Mouse (Mus musculus) lung, adult 2 months (tissue): ENCODE measurements around the gene Mesp1. TPM values are rescaled to one million over a fixed set of nuclear protein-coding genes. Genes with fewer than 3 reads are reported as not detected.

Source experiments
- DNase-seq: peaks from one replicate; pipeline ENCODE4 v3.0.0; 2022
- H3K4me1 ChIP-seq: fragments of 200-500 bp; 2 replicates; pipeline ENCODE4 v1.6.1; 2011; ENCODE audit warnings: low read length; ENCODE audit not compliant: control insufficient read depth, insufficient read depth
- H3K4me3 ChIP-seq: fragments of 200-500 bp; replicated peaks from 2 replicates; pipeline ENCODE3; 2011; ENCODE audit warnings: low read depth, mild to moderate bottlenecking, control low read depth, low read length; ENCODE audit errors: extremely low read depth
- CTCF ChIP-seq: fragments of 200-500 bp; IDR thresholded peaks from 2 replicates; pipeline ENCODE4 v1.5.1; 2011; ENCODE audit warnings: mild to moderate bottlenecking, low read length, control low read depth; ENCODE audit not compliant: insufficient read depth
- POLR2A ChIP-seq: fragments of 200-500 bp; IDR thresholded peaks from 2 replicates; pipeline ENCODE4 v1.6.1; 2011; ENCODE audit warnings: low read depth, mild to moderate bottlenecking, control low read depth, low read length, borderline replicate concordance; ENCODE audit errors: extremely low read depth
- WGBS: fragments of 180-500 bp; shearing (Covaris S2); methylation state at CpG from one replicate; pipeline ENCODE4 v1.1.7; 2018; 5-methylcytosine and 5-hydroxymethylcytosine counted together
- polyA plus RNA-seq: library from polyadenylated mRNA; depleted of rRNA; stranded (reverse); fragments of >200 nt; gene quantifications from 2 replicates; pipeline ENCODE4 v1.2.3, GENCODE M21; 2012

Gene Mesp1
- polyA plus RNA-seq, 1 experiment = 18.8 TPM

DNA sequence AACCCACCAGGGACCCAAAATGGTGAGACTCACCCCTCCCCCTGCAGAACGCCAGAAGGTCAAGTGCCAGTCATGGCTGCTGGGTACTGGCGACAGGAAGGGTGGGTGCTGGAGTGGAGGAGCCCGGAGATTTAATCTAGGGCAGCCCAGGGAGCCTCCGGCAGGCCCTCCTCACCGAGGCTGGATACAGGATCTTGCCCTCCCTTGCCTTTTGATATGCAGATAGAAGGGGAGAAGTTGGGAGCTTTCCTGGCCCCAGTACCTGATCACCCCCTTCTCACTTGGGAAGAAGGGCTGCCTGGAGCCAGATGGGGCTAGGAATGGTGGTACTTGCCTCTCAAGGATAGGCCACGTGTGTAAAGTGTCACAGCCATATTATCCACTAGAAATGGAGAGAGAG, 24.7 kb upstream of the Mesp1 start:
- DNase-seq = no peak
- WGBS = 16% methylated on average over 6 of the region's 6 CpGs
- Histone ChIP-seq H3K4me1 (peaks cover 5% of the 10 kb centered on the region; the same call in 1 of the 2 replicates), H3K4me3 (no peak overlapping the region)
- TF ChIP-seq CTCF (no peak), POLR2A (no peak)

DNA sequence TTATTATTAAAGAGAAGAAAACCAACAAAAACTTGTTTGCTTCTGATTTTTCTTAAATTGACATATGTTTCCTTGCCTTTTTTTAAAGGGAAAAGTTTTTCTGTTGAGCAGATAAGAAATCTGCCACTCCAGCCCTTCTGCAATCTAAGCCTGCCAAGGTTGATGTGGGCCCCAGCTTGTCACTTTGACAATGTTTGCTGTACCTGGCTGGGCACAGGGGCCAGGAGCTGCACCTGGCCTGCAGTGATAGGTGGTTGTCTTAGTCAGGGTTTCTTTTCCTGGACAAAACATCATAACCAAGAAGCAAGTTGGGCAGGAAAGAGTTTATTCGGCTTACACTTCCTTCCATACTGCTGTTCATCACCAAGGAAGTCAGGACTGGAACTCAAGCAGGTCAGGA, 19.8 kb upstream of the Mesp1 start:
- TF ChIP-seq POLR2A = no peak
- TF ChIP-seq CTCF = no peak
- peaks cover 3% of the 10 kb centered on the region; the same call in 1 of the 2 replicates for H3K4me1 ChIP-seq
- WGBS = 59% methylated on average over 1 of the region's 1 CpGs
- no peak overlapping the region for H3K4me3 ChIP-seq
- no peak for DNase-seq

DNA sequence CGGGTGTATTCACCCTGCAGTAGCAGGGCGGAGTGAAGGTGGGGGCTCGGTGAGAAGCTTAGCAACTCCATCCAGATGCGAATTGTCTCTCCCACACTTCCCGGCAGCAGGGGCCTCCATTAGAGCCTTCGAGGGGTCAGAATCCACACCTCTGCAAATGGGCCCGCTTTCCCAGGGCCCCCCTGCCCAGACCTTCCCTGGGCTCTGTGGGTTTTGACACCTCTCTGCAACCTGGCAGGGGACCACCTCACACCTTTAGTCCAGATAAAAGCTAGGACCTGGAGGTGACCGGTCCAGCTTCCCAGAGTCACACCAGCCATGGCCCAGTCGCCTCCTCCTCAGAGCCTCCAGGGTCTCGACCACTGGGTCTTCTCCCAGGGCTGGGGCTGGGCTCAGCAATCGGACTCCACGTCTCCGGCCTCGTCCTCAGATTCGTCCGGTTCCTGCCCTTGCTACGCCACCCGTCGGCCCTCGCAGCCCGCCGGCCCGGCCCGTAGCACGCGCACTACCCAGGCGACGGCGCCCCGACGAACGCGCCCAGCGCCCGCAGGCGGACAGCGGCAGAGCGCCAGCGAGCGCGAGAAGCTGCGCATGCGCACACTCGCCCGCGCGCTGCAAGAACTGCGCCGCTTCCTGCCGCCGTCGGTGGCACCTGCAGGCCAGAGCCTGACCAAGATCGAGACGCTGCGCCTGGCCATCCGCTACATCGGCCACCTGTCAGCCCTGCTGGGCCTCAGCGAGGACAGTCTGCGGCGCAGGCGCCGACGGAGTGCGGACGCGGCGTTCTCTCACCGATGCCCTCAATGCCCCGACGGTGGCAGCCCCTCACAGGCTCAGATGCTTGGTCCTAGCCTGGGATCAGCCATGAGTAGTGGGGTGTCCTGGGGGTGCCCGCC, 17.3 kb upstream of the Mesp1 start, which contains the start of gene Mesp2:
TSS of gene Mesp2 (plus strand) at position 117 of the 896 bp plus-strand sequence.
- peak; percentile 69 for DNase-seq
- 14% methylated on average over 71 of the region's 71 CpGs for WGBS
- Histone ChIP-seq H3K4me1 (peaks cover 2% of the 10 kb centered on the region; the same call in 1 of the 2 replicates), H3K4me3 (no peak within 1 kb of the TSS)
- TF ChIP-seq CTCF = no peak
- TF ChIP-seq POLR2A = no peak

DNA sequence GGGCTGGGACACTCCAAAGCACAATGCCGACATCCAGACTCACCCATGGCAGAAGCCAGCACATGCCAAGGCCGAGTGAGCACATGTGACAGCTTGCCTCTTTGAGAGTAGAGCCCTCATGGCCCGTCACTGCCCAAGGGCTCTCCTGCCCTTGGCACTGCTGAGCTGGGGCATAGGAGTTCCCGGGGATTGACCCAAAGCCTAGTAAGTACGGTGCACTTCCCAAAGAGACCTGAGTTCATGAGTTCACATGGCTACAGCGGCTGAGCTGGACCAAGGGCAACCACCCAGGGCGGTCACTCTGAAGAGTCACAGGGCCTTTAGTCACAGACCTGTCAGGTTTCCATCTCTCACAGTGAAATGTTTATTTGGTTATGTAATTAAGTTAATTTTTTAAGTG, 15.0 kb upstream of the Mesp1 start:
- 69% methylated on average over 7 of the region's 7 CpGs for WGBS

DNA sequence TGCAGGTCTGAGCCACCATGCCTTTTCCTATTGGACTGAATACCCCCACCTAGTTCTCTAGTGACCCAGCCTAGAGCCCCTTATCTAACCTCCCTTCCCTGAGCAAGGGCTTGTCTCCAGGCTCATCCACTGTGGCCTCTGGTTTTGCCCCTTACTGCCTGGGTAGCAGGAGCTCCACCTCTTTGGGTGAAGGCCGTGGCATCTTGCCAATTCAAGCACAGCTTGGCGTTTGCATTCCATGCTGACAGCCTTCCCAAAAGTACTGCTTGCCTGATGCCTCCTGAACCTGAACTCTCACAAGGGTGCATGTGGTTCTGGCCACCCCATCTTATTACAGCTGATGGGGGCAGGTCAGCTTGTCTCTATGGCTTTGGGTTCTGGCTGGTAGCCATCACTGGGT, 10.3 kb upstream of the Mesp1 start:
- TF ChIP-seq CTCF (no peak), POLR2A (no peak)
- Histone ChIP-seq H3K4me1 (no peaks in the 10 kb centered on the region), H3K4me3 (no peak overlapping the region)
- no peak for DNase-seq
- 31% methylated on average over 2 of the region's 2 CpGs for WGBS

More for the DNA sequence above, 15.0 kb upstream of the Mesp1 start:
- Histone ChIP-seq H3K4me3 (no peak overlapping the region), H3K4me1 (peaks cover 2% of the 10 kb centered on the region; the same call in 1 of the 2 replicates)
- TF ChIP-seq CTCF = no peak
- TF ChIP-seq POLR2A = no peak
- DNase-seq = no peak

DNA sequence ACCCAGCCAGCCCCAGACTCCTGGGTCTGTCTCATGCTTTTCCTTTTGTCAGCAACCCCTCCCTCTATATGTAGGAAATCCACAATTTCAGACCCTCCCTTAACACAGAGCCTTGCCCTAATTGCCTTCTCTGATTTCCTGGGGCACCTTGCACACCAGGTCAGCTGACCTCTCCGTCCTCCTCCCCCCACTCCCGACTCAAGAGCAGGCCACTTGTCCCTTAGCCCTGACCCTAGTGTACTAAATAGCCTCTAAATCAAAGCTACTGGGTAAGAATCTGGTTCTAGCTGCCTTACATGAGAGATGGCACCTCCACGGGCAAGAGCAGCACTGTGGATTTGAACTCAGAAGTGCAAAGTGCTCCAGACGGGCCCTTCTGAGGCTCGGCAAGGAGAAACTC, 8.4 kb upstream of the Mesp1 start:
- H3K4me3 ChIP-seq = no peak overlapping the region
- WGBS = 55% methylated on average over 5 of the region's 5 CpGs
- TF ChIP-seq CTCF = no peak
- no peak for TF ChIP-seq POLR2A
- DNase-seq = no peak
- no peaks in the 10 kb centered on the region for H3K4me1 ChIP-seq

DNA sequence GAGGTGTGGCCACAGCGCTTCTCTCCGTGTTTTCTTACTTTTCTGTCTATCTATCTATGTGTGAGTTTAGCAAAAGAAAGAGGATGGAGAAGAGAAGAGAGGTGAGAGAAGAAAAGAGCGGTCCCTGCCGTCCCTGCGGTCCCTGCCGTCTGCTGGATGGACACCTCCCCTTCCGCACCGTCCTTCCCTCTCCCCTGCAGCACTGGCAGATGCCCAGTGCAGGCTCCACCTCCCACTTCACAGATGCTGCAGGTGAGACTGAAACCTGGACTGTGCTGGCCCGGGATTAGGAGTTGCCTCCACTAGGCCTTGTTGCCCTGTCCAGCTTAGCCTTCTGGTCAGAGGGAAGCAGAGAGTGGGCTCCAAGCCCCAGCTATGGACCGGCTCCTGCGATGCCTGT, 7.8 kb upstream of the Mesp1 start:
- peak overlapping the region; percentile 62 for H3K4me3 ChIP-seq
- peak; percentile 52 for DNase-seq
- 62% methylated on average over 11 of the region's 11 CpGs for WGBS
- TF ChIP-seq POLR2A = peak; percentile 72; the same call in 1 of the 2 replicates
- no peak for TF ChIP-seq CTCF
- no peaks in the 10 kb centered on the region for H3K4me1 ChIP-seq

DNA sequence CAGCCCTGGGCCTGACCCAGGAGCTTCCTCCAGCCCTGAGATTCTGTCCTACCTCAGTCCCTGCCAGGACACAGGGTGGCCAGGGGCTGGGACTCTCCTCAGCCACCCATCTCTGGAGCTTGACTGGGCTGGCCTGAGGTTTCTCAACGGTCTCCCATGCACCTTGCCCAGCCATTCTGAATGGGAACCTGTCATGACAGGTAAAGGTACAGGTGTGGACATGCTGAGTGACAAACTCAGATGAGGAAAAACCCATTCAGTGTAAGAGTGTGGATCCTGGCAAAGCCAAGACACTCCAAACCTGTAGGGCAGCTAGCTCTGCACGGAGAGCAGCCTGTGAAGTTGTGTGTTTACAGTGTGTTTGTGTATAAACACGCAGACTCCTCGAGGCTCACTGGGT, 6.7 kb upstream of the Mesp1 start:
- WGBS = 54% methylated on average over 4 of the region's 4 CpGs
- TF ChIP-seq POLR2A (no peak), CTCF (no peak)
- Histone ChIP-seq H3K4me3 (no peak overlapping the region), H3K4me1 (no peaks in the 10 kb centered on the region)
- DNase-seq = no peak

DNA sequence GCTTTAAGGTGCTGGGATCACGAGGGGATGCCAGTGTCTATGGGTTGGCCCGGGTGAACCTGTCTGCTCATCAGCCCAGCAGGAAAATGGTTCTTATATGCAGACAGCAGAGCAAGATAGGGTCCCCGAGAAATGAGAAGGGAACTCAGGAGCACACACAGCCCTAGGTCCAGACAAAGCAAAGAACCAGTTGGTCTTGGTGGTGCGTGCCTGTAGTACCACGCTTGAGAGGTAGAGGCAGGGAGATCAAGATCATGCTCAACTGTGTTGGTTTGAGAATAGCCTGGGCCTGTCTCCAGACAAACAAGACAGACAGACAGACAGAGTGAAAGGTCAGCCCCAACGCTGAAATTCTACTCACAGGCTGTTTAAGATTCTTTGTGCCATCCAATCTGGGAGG, 5.9 kb upstream of the Mesp1 start:
- no peaks in the 10 kb centered on the region for H3K4me1 ChIP-seq
- H3K4me3 ChIP-seq = no peak overlapping the region
- 61% methylated on average over 6 of the region's 6 CpGs for WGBS
- no peak for DNase-seq
- TF ChIP-seq POLR2A = no peak
- TF ChIP-seq CTCF = no peak

DNA sequence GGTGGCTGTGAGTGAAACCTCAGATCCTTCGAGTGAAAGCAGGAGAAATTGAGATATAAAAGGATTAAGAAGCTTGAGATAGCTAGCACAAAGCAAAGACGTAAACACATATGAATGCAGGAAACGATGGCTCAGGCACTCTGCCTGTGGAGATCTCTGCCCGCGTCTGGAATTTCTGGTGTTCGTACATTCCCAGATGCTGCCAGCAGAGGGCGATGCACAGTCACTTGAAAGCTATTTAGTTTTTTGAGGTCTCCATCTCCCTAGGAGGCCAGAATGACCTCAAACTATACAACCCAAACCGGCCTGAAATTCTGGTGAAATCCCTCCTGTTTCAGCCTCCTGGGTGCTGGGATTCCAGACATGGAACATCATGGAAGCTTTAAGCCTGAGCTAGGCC, 5.5 kb upstream of the Mesp1 start:
- TF ChIP-seq POLR2A = no peak
- TF ChIP-seq CTCF = peak; percentile 81
- H3K4me1 ChIP-seq = no peaks in the 10 kb centered on the region
- peak; percentile 82 for DNase-seq

More for the DNA sequence above, 5.5 kb upstream of the Mesp1 start:
- WGBS = under 1% methylated on average over 8 of the region's 8 CpGs
- no peak overlapping the region for H3K4me3 ChIP-seq
